Mouse (Mus musculus) ovary, postnatal 36 days (tissue): ENCODE measurements around the gene Hhat.

ENCODE experiments used
- DNase-seq: peaks from one replicate; pipeline ENCODE4 v3.0.0; 2022; ENCODE audit warnings: low spot score, mixed read lengths

Hhat gene

GRCm38 (mm10) chr1:192785046-192785961, 14.3 kb upstream of the Hhat start:
- DNase-seq: no peak

- DNase-seq: peak; percentile 42
These were observed 13.4 kb upstream of the Hhat start for GRCm38 (mm10) chr1:192784374-192784773.

- no peak for DNase-seq
These were observed 10.2 kb upstream of the Hhat start for GRCm38 (mm10) chr1:192781256-192781655.

GRCm38 (mm10) chr1:192778869-192779514, 8.0 kb upstream of the Hhat start:
- no peak for DNase-seq

GRCm38 (mm10) chr1:192778206-192778605, 7.2 kb upstream of the Hhat start:
- DNase-seq: no peak

GRCm38 (mm10) chr1:192770130-192770494, 911 bp downstream of the Hhat start:
- DNase-seq: no peak

GRCm38 (mm10) chr1:192765531-192765930, 5.5 kb downstream of the Hhat start:
- no peak for DNase-seq

GRCm38 (mm10) chr1:192764547-192764946, 6.5 kb downstream of the Hhat start:
- no peak for DNase-seq

- DNase-seq: no peak
These were observed 7.8 kb downstream of the Hhat start for GRCm38 (mm10) chr1:192762946-192763933.

GRCm38 (mm10) chr1:192756674-192757073, 14.3 kb downstream of the Hhat start:
- no peak for DNase-seq

- no peak for DNase-seq
These were observed 15.1 kb downstream of the Hhat start for GRCm38 (mm10) chr1:192755685-192756606.

- DNase-seq: no peak
These were observed 15.8 kb downstream of the Hhat start for GRCm38 (mm10) chr1:192755246-192755645.

- DNase-seq: no peak
These were observed 16.8 kb downstream of the Hhat start for GRCm38 (mm10) chr1:192754268-192754667.

- DNase-seq: peak; percentile 12
These were observed 18.1 kb downstream of the Hhat start for GRCm38 (mm10) chr1:192752659-192753601.

GRCm38 (mm10) chr1:192750042-192750437, 21.0 kb downstream of the Hhat start:
- DNase-seq: no peak

GRCm38 (mm10) chr1:192749270-192750041, 21.6 kb downstream of the Hhat start:
- DNase-seq: no peak

- no peak for DNase-seq
These were observed 24.8 kb downstream of the Hhat start for GRCm38 (mm10) chr1:192746201-192746600.

- peak; percentile 48 for DNase-seq
These were observed 25.6 kb downstream of the Hhat start for GRCm38 (mm10) chr1:192745240-192746101.
